Mouse (Mus musculus): ENCODE measurements at regions not wholly inside any gene's neighbourhood (a gene's known extent, or its start where the extent isn't known, plus 50 kb on each side); places are given as distances from the start of the nearest gene placed in this dataset.
"Not testable (repeated sequence)": the region's sequence is repeated elsewhere in the genome, so short reads cannot be mapped to it uniquely, and the experiment has no call there.

GRCm38 (mm10) chrX:50675356-50675755 is 165.5 kb upstream of the Stk26 start:
- POLR2A ChIA-PET = interaction anchor here in 2 of 4 experiments (0.6 to 1.0 kb wide), 4 partner anchors 8 to 373 kb away, joined by 3 read pairs; no protein-coding TSS in a partner anchor
- CTCF ChIA-PET = interaction anchor here (0.6 to 1.6 kb wide), 19 partner anchors 17 to 1356 kb away, joined by 3 to 14 read pairs (median 4); no protein-coding TSS in a partner anchor

- ChIA-PET CTCF (interaction anchor here (0.6 to 1.7 kb wide), 10 partner anchors 10 to 1644 kb away, joined by 3 to 6 read pairs (median 3); no protein-coding TSS in a partner anchor), POLR2A (interaction anchor here in 2 of 4 experiments (0.8 to 1.3 kb wide), 3 partner anchors 22 to 24 kb away, joined by 3 to 4 read pairs (median 3); no protein-coding TSS in a partner anchor)
These were observed 182.8 kb upstream of the Stk26 start for GRCm38 (mm10) chrX:50657835-50658565.

- ChIA-PET CTCF (interaction anchor here (0.6 to 1.7 kb wide), 6 partner anchors 9 to 1645 kb away, joined by 3 to 6 read pairs (median 4); no protein-coding TSS in a partner anchor), POLR2A (interaction anchor here in 2 of 4 experiments (0.8 to 1.3 kb wide), 2 partner anchors 22 to 24 kb away, joined by 3 read pairs; no protein-coding TSS in a partner anchor)
These were observed 183.5 kb upstream of the Stk26 start for GRCm38 (mm10) chrX:50657180-50657834.

- CTCF ChIA-PET = not testable (repeated sequence)
- POLR2A ChIA-PET = interaction anchor here in 1 of 4 experiments (1.2 kb wide), 1 partner anchor 23 kb away, joined by 3 read pairs; no protein-coding TSS in a partner anchor
These were observed 185.5 kb upstream of the Stk26 start for GRCm38 (mm10) chrX:50655380-50655779.

GRCm38 (mm10) chrX:50641347-50641746 is 199.5 kb upstream of the Stk26 start:
- CTCF ChIA-PET = no interaction called here
- POLR2A ChIA-PET = interaction anchor here in 1 of 4 experiments (1.0 kb wide), 1 partner anchor 9 kb away, joined by 3 read pairs; no protein-coding TSS in a partner anchor

- ChIA-PET POLR2A (interaction anchor here in 3 of 4 experiments (0.6 to 7.3 kb wide), 11 partner anchors 14 to 1978 kb away, joined by 3 to 121 read pairs (median 3); partner anchors contain the start of gene Gpc3 (in 1 of the 3)), CTCF (interaction anchor here in 3 of 4 experiments (0.6 to 2.6 kb wide), 9 partner anchors 12 to 547 kb away, joined by 3 to 10 read pairs (median 3); no protein-coding TSS in a partner anchor)
These were observed 205.2 kb upstream of the Stk26 start for GRCm38 (mm10) chrX:50635634-50636033.

- ChIA-PET CTCF (interaction anchor here in 3 of 4 experiments (0.6 to 2.6 kb wide), 8 partner anchors 12 to 547 kb away, joined by 3 to 9 read pairs (median 3); no protein-coding TSS in a partner anchor), POLR2A (interaction anchor here in 3 of 4 experiments (0.6 to 7.3 kb wide), 13 partner anchors 13 to 1883 kb away, joined by 3 to 121 read pairs (median 3); no protein-coding TSS in a partner anchor)
These were observed 205.8 kb upstream of the Stk26 start for GRCm38 (mm10) chrX:50634842-50635615.

GRCm38 (mm10) chrX:50632536-50632935 is 204.2 kb upstream of the Olfr1324 start:
- POLR2A ChIA-PET = interaction anchor here in 3 of 4 experiments (0.5 to 7.3 kb wide), 13 partner anchors 8 to 1245 kb away, joined by 3 to 121 read pairs (median 3); no protein-coding TSS in a partner anchor
- CTCF ChIA-PET = interaction anchor here in 1 of 4 experiments (0.5 kb wide), 1 partner anchor 43 kb away, joined by 3 read pairs; no protein-coding TSS in a partner anchor

GRCm38 (mm10) chrX:50625336-50625735 is 197.0 kb upstream of the Olfr1324 start:
- POLR2A ChIA-PET = interaction anchor here in 1 of 4 experiments (0.6 kb wide), 1 partner anchor 464 kb away, joined by 4 read pairs; no protein-coding TSS in a partner anchor
- CTCF ChIA-PET = no interaction called here

- ChIA-PET CTCF (interaction anchor here in 2 of 4 experiments (0.6 to 1.6 kb wide), 4 partner anchors 11 to 752 kb away, joined by 3 to 8 read pairs (median 4); no protein-coding TSS in a partner anchor), POLR2A (interaction anchor here (0.6 to 5.6 kb wide), 8 partner anchors 9 to 580 kb away, joined by 3 to 121 read pairs (median 6); partner anchors contain the start of gene Rap2c (in 1 of the 4))
These were observed 194.7 kb upstream of the Olfr1324 start for GRCm38 (mm10) chrX:50622984-50623455.

GRCm38 (mm10) chrX:50620909-50621308 is 192.6 kb upstream of the Olfr1324 start:
- CTCF ChIA-PET = interaction anchor here (0.6 to 2.7 kb wide), 13 partner anchors 9 to 749 kb away, joined by 3 to 12 read pairs (median 4); no protein-coding TSS in a partner anchor
- POLR2A ChIA-PET = interaction anchor here (0.6 to 5.6 kb wide), 16 partner anchors 8 to 1518 kb away, joined by 3 to 121 read pairs (median 4); no protein-coding TSS in a partner anchor

GRCm38 (mm10) chrX:50619919-50620318 is 191.6 kb upstream of the Olfr1324 start:
- POLR2A ChIA-PET = interaction anchor here (0.7 to 5.6 kb wide), 12 partner anchors 8 to 57 kb away, joined by 3 to 121 read pairs (median 4); no protein-coding TSS in a partner anchor
- CTCF ChIA-PET = interaction anchor here in 3 of 4 experiments (0.6 to 2.7 kb wide), 10 partner anchors 8 to 527 kb away, joined by 3 to 12 read pairs (median 5); no protein-coding TSS in a partner anchor

GRCm38 (mm10) chrX:50618936-50619335 is 190.6 kb upstream of the Olfr1324 start:
- CTCF ChIA-PET = no interaction called here
- POLR2A ChIA-PET = no interaction called here

- CTCF ChIA-PET = interaction anchor here in 1 of 4 experiments (0.8 to 1.1 kb wide), 2 partner anchors 14 to 37 kb away, joined by 3 read pairs; no protein-coding TSS in a partner anchor
These were observed 188.6 kb upstream of the Olfr1324 start for GRCm38 (mm10) chrX:50616920-50617319.

GRCm38 (mm10) chrX:50614874-50615273 is 186.6 kb upstream of the Olfr1324 start:
- ChIA-PET POLR2A (interaction anchor here in 1 of 4 experiments (0.9 kb wide), 1 partner anchor 46 kb away, joined by 3 read pairs; no protein-coding TSS in a partner anchor), CTCF (interaction anchor here in 1 of 4 experiments (1.2 kb wide), 1 partner anchor 10 kb away, joined by 4 read pairs; no protein-coding TSS in a partner anchor)

More at GRCm38 (mm10) chrX:50616920-50617319, 188.6 kb upstream of the Olfr1324 start:
- POLR2A ChIA-PET = interaction anchor here in 2 of 4 experiments (0.9 to 1.0 kb wide), 2 partner anchors 12 to 15 kb away, joined by 4 read pairs; no protein-coding TSS in a partner anchor

- ChIA-PET POLR2A (interaction anchor here in 1 of 4 experiments (0.9 kb wide), 1 partner anchor 45 kb away, joined by 3 read pairs; no protein-coding TSS in a partner anchor), CTCF (interaction anchor here in 2 of 4 experiments (0.7 to 1.2 kb wide), 2 partner anchors 9 to 831 kb away, joined by 4 read pairs; no protein-coding TSS in a partner anchor)
These were observed 186.1 kb upstream of the Olfr1324 start for GRCm38 (mm10) chrX:50614367-50614766.

Data from embryonic stem cell, embryonic (primary cell).